Comparison of ENCODE assay signal across 24 mouse cellular contexts in genomic region chr2:173432886-173433624, GRCm38 (mm10).
DNase-seq lines count a peak whose midpoint lies in the region; ATAC-seq and TF ChIP-seq lines count a peak whose summit lies in the region.
"Had no signal": no experiment of that assay in that cellular context is flagged by ENCODE, and none has a peak within 500 bp of the region (broad histone marks: within the 10 kb centered on the region; RNA-seq: fewer than 3 reads in every experiment).

No protein-coding gene starts in this region.

- no peak for DNase-seq in forebrain, embryonic 11.5 days (ENCODE audit: low spot score)
- DNase-seq in forebrain, postnatal 0 days: no peak
- no peak for DNase-seq in kidney, adult 18-20 months
- no peak for DNase-seq in limb, embryonic 14.5 days (ENCODE audit: low spot score)
- DNase-seq in spleen, adult 18-20 months: no peak
- DNase-seq in B cell, adult 2 months: no peak
- DNase-seq: adrenal gland, postnatal 10 days; cerebellum, adult 11 months; cerebellum, adult 9-10 months; embryo, embryonic 11 days; layer of hippocampus, adult 9-11 months; thymus, adult 18-20 months; thymus, postnatal 25 days had no signal

- H3K4me1 ChIP-seq in forebrain, embryonic 11.5 days (replicated peaks; ENCODE audit: control insufficient read depth, insufficient read depth, low read length): no peaks in the 10 kb centered on the region; the same call in 1 of the 2 replicates
- no peaks in the 10 kb centered on the region for H3K4me1 ChIP-seq in forebrain, postnatal 0 days (ENCODE audit: insufficient read depth)
- H3K4me1 ChIP-seq in kidney, embryonic 14.5 days (ENCODE audit: control insufficient read depth, insufficient read depth, low read length): peaks cover 14% of the 10 kb centered on the region; the same call in 1 of the 2 replicates
- peaks cover 10% of the 10 kb centered on the region for H3K4me1 ChIP-seq in brown adipose tissue, adult 24 weeks (ENCODE audit: control insufficient read depth, insufficient read depth, insufficient read length, low read length)
- H3K4me1 ChIP-seq in limb, embryonic 14.5 days (ENCODE audit: control insufficient read depth, insufficient read depth, low read length): peaks cover 5% of the 10 kb centered on the region; the same call in 1 of the 2 replicates
- H3K4me1 ChIP-seq: forebrain, embryonic 13.5 days had no signal

- no peaks in the 10 kb centered on the region for H3K36me3 ChIP-seq in forebrain, embryonic 11.5 days (ENCODE audit: control insufficient read depth, insufficient read depth, low read length)
- no peaks in the 10 kb centered on the region for H3K36me3 ChIP-seq in forebrain, postnatal 0 days (ENCODE audit: insufficient read depth)
- no peaks in the 10 kb centered on the region for H3K36me3 ChIP-seq in kidney, embryonic 14.5 days (ENCODE audit: control insufficient read depth, insufficient read depth, low read length)
- no peaks in the 10 kb centered on the region for H3K36me3 ChIP-seq in limb, embryonic 14.5 days (ENCODE audit: control insufficient read depth, insufficient read depth, low read length)
- H3K36me3 ChIP-seq: G1E; hindbrain, embryonic 15.5 days; lung, embryonic 15.5 days; neural tube, embryonic 13.5 days had no signal

- H3K9ac ChIP-seq in forebrain, embryonic 11.5 days (ENCODE audit: low read length): no peak overlapping the region
- H3K9ac ChIP-seq in forebrain, postnatal 0 days: no peak overlapping the region
- no peak overlapping the region for H3K9ac ChIP-seq in kidney, embryonic 14.5 days (ENCODE audit: low read depth, low read length)
- no peak overlapping the region for H3K9ac ChIP-seq in limb, embryonic 14.5 days (ENCODE audit: low read depth, low read length, severe bottlenecking)
- H3K9ac ChIP-seq: forebrain, embryonic 13.5 days; hindbrain, embryonic 15.5 days; lung, embryonic 15.5 days; neural tube, embryonic 13.5 days had no signal

- 84% methylated on average over 9 of the region's 9 CpGs for WGBS in forebrain, embryonic 11.5 days
- 84% methylated on average over 9 of the region's 9 CpGs for WGBS in forebrain, postnatal 0 days
- 66% methylated on average over 9 of the region's 9 CpGs for WGBS in kidney, embryonic 14.5 days
- WGBS in limb, embryonic 14.5 days: 81% methylated on average over 9 of the region's 9 CpGs

- TF ChIP-seq POLR2A in limb, embryonic 14.5 days (IDR thresholded peaks at IDR 0.05; ENCODE audit: borderline replicate concordance, extremely low read depth, insufficient read depth, insufficient read length): no peak

- H3K4me3 ChIP-seq in forebrain, embryonic 11.5 days (ENCODE audit: low read depth, low read length): no peak overlapping the region
- no peak overlapping the region for H3K4me3 ChIP-seq in forebrain, postnatal 0 days (ENCODE audit: low read depth, low read length)
- H3K4me3 ChIP-seq in kidney, embryonic 14.5 days (ENCODE audit: low read length): no peak overlapping the region
- H3K4me3 ChIP-seq in brown adipose tissue, adult 24 weeks (ENCODE audit: insufficient read depth, low read depth, low read length): no peak overlapping the region
- no peak overlapping the region for H3K4me3 ChIP-seq in limb, embryonic 14.5 days (replicated peaks; ENCODE audit: low read length)
- H3K4me3 ChIP-seq: forebrain, embryonic 13.5 days; hindbrain, embryonic 15.5 days; lung, embryonic 15.5 days; neural tube, embryonic 13.5 days had no signal

- TF ChIP-seq CTCF in forebrain, postnatal 0 days (IDR thresholded peaks at IDR 0.05; ENCODE audit: low read depth): no peak

- ATAC-seq in forebrain, embryonic 11.5 days (replicated peaks; ENCODE audit: low FRiP score): peak; percentile 51; the same call in 1 of the 2 replicates
- no peak for ATAC-seq in forebrain, postnatal 0 days
- ATAC-seq in kidney, embryonic 14.5 days (ENCODE audit: low FRiP score, low TSS enrichment): 0 out of 2 replicates have a peak, but pooled peaks have one; percentile 8
- ATAC-seq in limb, embryonic 14.5 days (ENCODE audit: low FRiP score, low read depth): 0 out of 2 replicates have a peak, but pooled peaks have one; percentile 7
- ATAC-seq: forebrain, embryonic 13.5 days; intestine, postnatal 0 days had no signal

- no peaks in the 10 kb centered on the region for H3K27me3 ChIP-seq in forebrain, embryonic 11.5 days (ENCODE audit: control insufficient read depth, insufficient read depth, low read length)
- no peaks in the 10 kb centered on the region for H3K27me3 ChIP-seq in forebrain, postnatal 0 days (ENCODE audit: insufficient read depth, low read length)
- H3K27me3 ChIP-seq in kidney, embryonic 14.5 days (ENCODE audit: control insufficient read depth, insufficient read depth, low read length): no peaks in the 10 kb centered on the region
- H3K27me3 ChIP-seq in limb, embryonic 14.5 days (ENCODE audit: control insufficient read depth, insufficient read depth, low read length): no peaks in the 10 kb centered on the region
- H3K27me3 ChIP-seq: forebrain, embryonic 13.5 days; hindbrain, embryonic 15.5 days; lung, embryonic 15.5 days; neural tube, embryonic 13.5 days had no signal

- no peak overlapping the region for H3K4me2 ChIP-seq in forebrain, embryonic 11.5 days (ENCODE audit: low read depth, low read length, severe bottlenecking)
- no peak overlapping the region for H3K4me2 ChIP-seq in forebrain, postnatal 0 days (ENCODE audit: low read depth)
- no peak overlapping the region for H3K4me2 ChIP-seq in kidney, embryonic 14.5 days (replicated peaks; ENCODE audit: low read depth, low read length)
- no peak overlapping the region for H3K4me2 ChIP-seq in limb, embryonic 14.5 days (replicated peaks; ENCODE audit: low read depth, low read length, severe bottlenecking)
- H3K4me2 ChIP-seq: forebrain, embryonic 13.5 days; heart, embryonic 11.5 days; hindbrain, embryonic 15.5 days; liver, embryonic 11.5 days; lung, embryonic 15.5 days; midbrain, embryonic 11.5 days; neural tube, embryonic 13.5 days had no signal

- no peak overlapping the region for H3K27ac ChIP-seq in forebrain, embryonic 11.5 days (ENCODE audit: low read depth, low read length)
- no peak overlapping the region for H3K27ac ChIP-seq in forebrain, postnatal 0 days (ENCODE audit: low read depth, low read length)
- 0 out of 2 replicates have a peak overlapping the region, but pooled peaks have one; percentile 37 for H3K27ac ChIP-seq in kidney, embryonic 14.5 days (ENCODE audit: low read depth, low read length)
- peak overlapping the region; percentile 7; the same call in 1 of the 2 replicates for H3K27ac ChIP-seq in brown adipose tissue, adult 24 weeks (replicated peaks; ENCODE audit: low read depth, low read length)
- H3K27ac ChIP-seq in limb, embryonic 14.5 days (replicated peaks; ENCODE audit: low read depth, low read length): no peak overlapping the region
- H3K27ac ChIP-seq: forebrain, embryonic 13.5 days; hindbrain, embryonic 15.5 days; lung, embryonic 15.5 days; neural tube, embryonic 13.5 days had no signal

- H3K9me3 ChIP-seq in forebrain, embryonic 11.5 days (ENCODE audit: control insufficient read depth, low read length): no peaks in the 10 kb centered on the region
- no peaks in the 10 kb centered on the region for H3K9me3 ChIP-seq in forebrain, postnatal 0 days (ENCODE audit: low read length)
- no peaks in the 10 kb centered on the region for H3K9me3 ChIP-seq in kidney, embryonic 14.5 days (ENCODE audit: control insufficient read depth, low read length)
- no peaks in the 10 kb centered on the region for H3K9me3 ChIP-seq in limb, embryonic 14.5 days (ENCODE audit: control insufficient read depth, low read length)
- H3K9me3 ChIP-seq: forebrain, embryonic 13.5 days; hindbrain, embryonic 15.5 days; lung, embryonic 15.5 days; neural tube, embryonic 13.5 days had no signal

Comparison
In these comparisons a context has a peak if more than half of its experiments do, and no peak if none do; other contexts are left out.
1. H3K27ac ChIP-seq: peak in kidney, embryonic 14.5 days (single experiment) and brown adipose tissue, adult 24 weeks (single experiment); none in forebrain, embryonic 11.5 days (single experiment), forebrain, postnatal 0 days (single experiment) and limb, embryonic 14.5 days (single experiment).